ENCODE assay signal across 22 mouse cellular contexts in genomic region chr14:37105846-37106245, GRCm38 (mm10). TPM values are rescaled to one million over a fixed set of nuclear protein-coding genes. Genes with fewer than 3 reads are reported as not detected.
DNase-seq lines count a peak whose midpoint lies in the region; ATAC-seq and TF ChIP-seq lines count a peak whose summit lies in the region.
"Had no signal": no experiment of that assay in that cellular context is flagged by ENCODE, and none has a peak within 500 bp of the region (broad histone marks: within the 10 kb centered on the region; RNA-seq: fewer than 3 reads in every experiment).

No protein-coding gene starts in this region.

- peak overlapping the region; percentile 12; the same call in 1 of the 2 replicates for H3K4me3 ChIP-seq in heart, embryonic 10.5 days
- no peak overlapping the region for H3K4me3 ChIP-seq in heart, adult 2 months
- peak overlapping the region; percentile 35 for H3K4me3 ChIP-seq in megakaryocyte, embryonic 14.5 days (replicated peaks)
- H3K4me3 ChIP-seq in forebrain, embryonic 12.5 days (replicated peaks) = no peak overlapping the region
- H3K4me3 ChIP-seq: liver, embryonic 15.5 days had no signal

- ATAC-seq in megakaryocyte, adult 5-6 weeks (ENCODE audit: poor library complexity, severe bottlenecking) = no peak
- ATAC-seq in forebrain, embryonic 12.5 days (ENCODE audit: low FRiP score) = 0 out of 2 replicates have a peak, but pooled peaks have one; percentile 39

- intact Hi-C loops in heart, adult 2 months (cut with DNase I) = no loop called here

- H3K27ac ChIP-seq in heart, embryonic 10.5 days = peak overlapping the region; percentile 57
- no peak overlapping the region for H3K27ac ChIP-seq in heart, adult 2 months
- H3K27ac ChIP-seq in forebrain, embryonic 12.5 days = no peak overlapping the region
- H3K27ac ChIP-seq: liver, embryonic 15.5 days had no signal

- H3K4me2 ChIP-seq in forebrain, embryonic 12.5 days = no peak overlapping the region
- H3K4me2 ChIP-seq: liver, embryonic 15.5 days had no signal

- H3K9me3 ChIP-seq in heart, embryonic 10.5 days = no peaks in the 10 kb centered on the region
- H3K9me3 ChIP-seq in megakaryocyte, embryonic 14.5 days = 0 out of 2 replicates have a peak, but pooled peaks cover 2% of the 10 kb centered on the region
- no peaks in the 10 kb centered on the region for H3K9me3 ChIP-seq in forebrain, embryonic 12.5 days
- H3K9me3 ChIP-seq: liver, embryonic 15.5 days had no signal

- 7% methylated on average over 7 of the region's 7 CpGs for WGBS in heart, embryonic 10.5 days
- WGBS in heart, adult 2 months = 17% methylated on average over 7 of the region's 7 CpGs
- 41% methylated on average over 7 of the region's 7 CpGs for WGBS in forebrain, embryonic 12.5 days

- peaks cover 36% of the 10 kb centered on the region for H3K4me1 ChIP-seq in heart, embryonic 10.5 days
- peaks cover 4% of the 10 kb centered on the region for H3K4me1 ChIP-seq in heart, adult 2 months (ENCODE audit: control insufficient read depth, insufficient read depth, low read length)
- peaks cover 53% of the 10 kb centered on the region for H3K4me1 ChIP-seq in megakaryocyte, embryonic 14.5 days
- no peaks in the 10 kb centered on the region for H3K4me1 ChIP-seq in forebrain, embryonic 12.5 days
- H3K4me1 ChIP-seq: liver, embryonic 15.5 days had no signal

- H3K9ac ChIP-seq in heart, adult 2 months (ENCODE audit: low read depth, low read length) = no peak overlapping the region
- H3K9ac ChIP-seq in forebrain, embryonic 12.5 days = no peak overlapping the region
- H3K9ac ChIP-seq: liver, embryonic 15.5 days had no signal

- H3K36me3 ChIP-seq in heart, embryonic 10.5 days = no peaks in the 10 kb centered on the region
- no peaks in the 10 kb centered on the region for H3K36me3 ChIP-seq in heart, adult 2 months (ENCODE audit: control insufficient read depth, insufficient read depth, low read length)
- H3K36me3 ChIP-seq in megakaryocyte, embryonic 14.5 days (replicated peaks; ENCODE audit: low read length) = no peaks in the 10 kb centered on the region
- no peaks in the 10 kb centered on the region for H3K36me3 ChIP-seq in forebrain, embryonic 12.5 days (replicated peaks)
- H3K36me3 ChIP-seq: liver, embryonic 15.5 days had no signal

- H3K79me2 ChIP-seq in heart, adult 2 months (replicated peaks; ENCODE audit: control insufficient read depth, insufficient read depth, low read length) = no peaks in the 10 kb centered on the region

- peaks cover 8% of the 10 kb centered on the region; the same call in 1 of the 2 replicates for H3K27me3 ChIP-seq in heart, embryonic 10.5 days (ENCODE audit: insufficient read depth, poor library complexity, severe bottlenecking)
- H3K27me3 ChIP-seq in heart, adult 2 months (ENCODE audit: control insufficient read depth, insufficient read depth, low read length) = no peaks in the 10 kb centered on the region
- H3K27me3 ChIP-seq in megakaryocyte, embryonic 14.5 days (replicated peaks) = peaks cover 32% of the 10 kb centered on the region
- no peaks in the 10 kb centered on the region for H3K27me3 ChIP-seq in forebrain, embryonic 12.5 days
- H3K27me3 ChIP-seq: liver, embryonic 15.5 days had no signal

- no peak for TF ChIP-seq EP300 in heart, adult 2 months (IDR thresholded peaks at IDR 0.05; ENCODE audit: insufficient read depth, low read depth, low read length)

- TF ChIP-seq CTCF in heart, adult 2 months (IDR thresholded peaks at IDR 0.05) = no peak

- no peak for DNase-seq in heart, embryonic 10.5 days (ENCODE audit: low spot score)
- DNase-seq in heart, adult 2 months = no peak
- DNase-seq in frontal cortex, postnatal 36 days (ENCODE audit: low spot score in 2 of 2) = peak; percentile 41
- DNase-seq in testis, postnatal 10 days (ENCODE audit: low spot score) = no peak
- DNase-seq in lung, postnatal 10 days = no peak
- DNase-seq: adrenal gland, postnatal 10 days; cerebellum, postnatal 14 days had no signal

- TF ChIP-seq POLR2A in heart, adult 2 months (IDR thresholded peaks at IDR 0.05; ENCODE audit: insufficient read depth, low read depth, low read length) = no peak

RNA-seq across cellular contexts. Expression of gene Cdhr1, which starts 7.7 kb away (rescaled TPM):
- 0.15 and 0.28 TPM in 2 replicates for polyA plus RNA-seq in heart, embryonic 10.5 days (2016; fragmentation: Nextera tagmentation; extraction: Ambion mirVana)
- under 1 TPM in 1 of 2 experiments, not detected in 1; 0.08 TPM for total RNA-seq in heart, adult 2 months (2021)
- polyA plus RNA-seq in heart, adult 2 months (2012; rRNA removed) = 0.06 and 0.16 TPM in 2 replicates
- polyA plus RNA-seq in megakaryocyte, embryonic 14.5 days (2012; ENCODE audit: insufficient read depth, low replicate concordance) = not detected in 2 replicates
- total RNA-seq in megakaryocyte, adult 5-6 weeks (2015) = not detected in 2 replicates
- 0.08 TPM in 1 of 2 replicates, not detected in the other for total RNA-seq in megakaryocyte, adult 5-6 weeks (2017)
- polyA plus RNA-seq in forebrain, embryonic 12.5 days (2016; fragmentation: Nextera tagmentation; extraction: Ambion mirVana) = 0.96 and 1.1 TPM in 2 replicates
- total RNA-seq: neutrophil, adult 5-6 weeks had no signal
- polyA plus RNA-seq: liver, embryonic 15.5 days had no signal

RNA-seq across cellular contexts. Expression of gene 2610528A11Rik, which starts 8.0 kb away (rescaled TPM):
- polyA plus RNA-seq in heart, embryonic 10.5 days (2016; fragmentation: Nextera tagmentation; extraction: Ambion mirVana) = 1.3 and 1.9 TPM in 2 replicates
- not detected for total RNA-seq in heart, adult 2 months (2021)
- polyA plus RNA-seq in heart, adult 2 months (2012; rRNA removed) = 0.27 TPM in 1 of 2 replicates, not detected in the other
- polyA plus RNA-seq in megakaryocyte, embryonic 14.5 days (2012; ENCODE audit: insufficient read depth, low replicate concordance) = 4.3 TPM in 1 of 2 replicates, not detected in the other
- 1.1 TPM in 1 of 2 replicates, not detected in the other for total RNA-seq in megakaryocyte, adult 5-6 weeks (2015)
- 0.55 and 1.0 TPM in 2 replicates for total RNA-seq in megakaryocyte, adult 5-6 weeks (2017)
- polyA plus RNA-seq in forebrain, embryonic 12.5 days (2016; fragmentation: Nextera tagmentation; extraction: Ambion mirVana) = not detected in 2 replicates
- total RNA-seq: ES-E14; midbrain, postnatal 0 days; neutrophil, adult 5-6 weeks had no signal

RNA-seq across cellular contexts. Expression of gene Ghitm, which starts 29.2 kb away (rescaled TPM):
- 295 and 362 TPM in 2 replicates for polyA plus RNA-seq in heart, embryonic 10.5 days (2016; fragmentation: Nextera tagmentation; extraction: Ambion mirVana)
- total RNA-seq in heart, adult 2 months (2021) = 100 to 1,000 TPM; 604 to 677 TPM
- polyA plus RNA-seq in heart, adult 2 months (2012; rRNA removed) = 328 and 496 TPM in 2 replicates
- polyA plus RNA-seq in megakaryocyte, embryonic 14.5 days (2012; ENCODE audit: insufficient read depth, low replicate concordance) = 12.5 and 20.9 TPM in 2 replicates
- total RNA-seq in megakaryocyte, adult 5-6 weeks (2015) = 84.9 and 89.2 TPM in 2 replicates
- 85.7 and 101 TPM in 2 replicates for total RNA-seq in megakaryocyte, adult 5-6 weeks (2017)
- polyA plus RNA-seq in forebrain, embryonic 12.5 days (2016; fragmentation: Nextera tagmentation; extraction: Ambion mirVana) = 171 and 180 TPM in 2 replicates

RNA-seq across cellular contexts. Expression of gene Lrit2, which starts 38.1 kb away (rescaled TPM):
- polyA plus RNA-seq in heart, embryonic 10.5 days (2016; fragmentation: Nextera tagmentation; extraction: Ambion mirVana) = not detected in 2 replicates
- not detected for total RNA-seq in heart, adult 2 months (2021)
- not detected in 2 replicates for polyA plus RNA-seq in heart, adult 2 months (2012; rRNA removed)
- polyA plus RNA-seq in megakaryocyte, embryonic 14.5 days (2012; ENCODE audit: insufficient read depth, low replicate concordance) = not detected in 2 replicates
- not detected in 2 replicates for total RNA-seq in megakaryocyte, adult 5-6 weeks (2015)
- total RNA-seq in megakaryocyte, adult 5-6 weeks (2017) = not detected in 2 replicates
- polyA plus RNA-seq in forebrain, embryonic 12.5 days (2016; fragmentation: Nextera tagmentation; extraction: Ambion mirVana) = not detected in 2 replicates
- total RNA-seq: adrenal gland, postnatal 10 days; ES-E14; heart, adult 18-20 months; layer of hippocampus, adult 8-10 months; neutrophil, adult 5-6 weeks had no signal
- polyA plus RNA-seq: embryonic facial prominence, embryonic 11.5 days; intestine, embryonic 14.5 days; kidney, embryonic 16.5 days; limb, embryonic 11.5 days; liver, embryonic 15.5 days; thymus, postnatal 0 days had no signal

RNA-seq across cellular contexts. Expression of gene Lrit1, which starts 51.2 kb away (rescaled TPM):
- polyA plus RNA-seq in heart, embryonic 10.5 days (2016; fragmentation: Nextera tagmentation; extraction: Ambion mirVana) = not detected in 2 replicates
- total RNA-seq in heart, adult 2 months (2021) = not detected
- not detected in 2 replicates for polyA plus RNA-seq in heart, adult 2 months (2012; rRNA removed)
- polyA plus RNA-seq in megakaryocyte, embryonic 14.5 days (2012; ENCODE audit: insufficient read depth, low replicate concordance) = not detected in 2 replicates
- not detected in 2 replicates for total RNA-seq in megakaryocyte, adult 5-6 weeks (2015)
- total RNA-seq in megakaryocyte, adult 5-6 weeks (2017) = not detected in 2 replicates
- not detected in 2 replicates for polyA plus RNA-seq in forebrain, embryonic 12.5 days (2016; fragmentation: Nextera tagmentation; extraction: Ambion mirVana)
- total RNA-seq: ES-E14; heart, adult 18-20 months; midbrain, postnatal 0 days; neutrophil, adult 5-6 weeks had no signal
- polyA plus RNA-seq: C2C12; embryonic facial prominence, embryonic 11.5 days; intestine, embryonic 14.5 days; kidney, embryonic 16.5 days; limb, embryonic 11.5 days; liver, embryonic 15.5 days; midbrain, postnatal 0 days; thymus, postnatal 0 days had no signal

Comparison
In these comparisons a context has a peak if more than half of its experiments do, and no peak if none do; other contexts are left out.
1. H3K4me3 ChIP-seq: peak in heart, embryonic 10.5 days (single experiment) and megakaryocyte, embryonic 14.5 days (single experiment); none in heart, adult 2 months (single experiment) and forebrain, embryonic 12.5 days (single experiment).
2. DNase-seq: peak in frontal cortex, postnatal 36 days (2 of 2); none in heart, embryonic 10.5 days (single experiment), heart, adult 2 months (0 of 2), testis, postnatal 10 days (single experiment) and lung, postnatal 10 days (single experiment).